Mouse (Mus musculus): ENCODE measurements around the gene Dedd. TPM values are rescaled to one million over a fixed set of nuclear protein-coding genes. Genes with fewer than 3 reads are reported as not detected.
A peak's percentile ranks its signal among the peaks of the same experiment; 100 is the strongest.
"Not testable (repeated sequence)": the region's sequence is repeated elsewhere in the genome, so short reads cannot be mapped to it uniquely, and the experiment has no call there.

Gene Dedd
- total RNA-seq, 2 experiments from 2014 or later, result 36.1 to 37.4 TPM

DNA sequence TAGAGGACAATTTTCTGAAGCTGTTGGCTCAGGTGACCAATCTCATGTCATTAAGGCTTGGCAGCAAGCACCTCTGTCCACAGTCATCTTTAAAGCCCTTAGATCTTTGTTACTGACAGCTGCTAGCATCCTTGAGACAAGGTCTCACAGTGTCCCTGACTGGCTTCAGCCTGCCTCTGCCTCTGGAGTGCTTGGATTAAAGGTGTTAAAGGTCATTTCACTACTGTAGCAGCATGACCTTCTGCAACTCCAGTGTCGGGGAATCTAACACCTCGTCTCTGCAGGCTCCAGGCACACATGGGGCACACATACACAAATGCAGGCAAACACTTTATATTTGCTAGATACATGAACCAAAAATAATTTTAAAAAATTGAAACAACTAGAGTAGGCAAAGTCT lies 3.4 kb upstream of the Dedd start:
- Histone ChIP-seq H3K4me3 (no peak overlapping the region), H3K27ac (no peak overlapping the region)
- TF ChIP-seq CTCF (conservative IDR thresholded peaks at IDR 0.05), result no peak
- no peak for DNase-seq (ENCODE audit: low spot score in 2 of 2)

DNA sequence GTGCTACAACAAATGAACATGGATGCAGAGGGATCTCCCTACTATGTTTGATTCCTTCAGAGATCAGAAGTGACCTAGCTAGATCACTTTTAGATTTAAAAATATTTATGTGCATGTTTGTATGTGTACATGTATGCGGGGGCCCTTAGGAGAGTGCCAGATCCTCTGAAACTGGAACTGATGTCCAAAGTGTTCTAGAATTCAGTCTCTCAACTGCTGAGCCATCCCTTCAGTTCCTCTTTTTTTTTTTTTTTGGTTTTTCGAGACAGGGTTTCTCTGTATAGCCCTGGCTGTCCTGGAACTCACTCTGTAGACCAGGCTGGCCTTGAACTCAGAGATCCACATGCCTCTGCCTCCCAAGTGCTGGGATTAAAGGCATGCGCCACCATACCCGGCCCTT lies 2.4 kb upstream of the Dedd start:
- DNase-seq (ENCODE audit: low spot score in 2 of 2); H3K27ac ChIP-seq; H3K4me3 ChIP-seq: not testable (repeated sequence)

DNA sequence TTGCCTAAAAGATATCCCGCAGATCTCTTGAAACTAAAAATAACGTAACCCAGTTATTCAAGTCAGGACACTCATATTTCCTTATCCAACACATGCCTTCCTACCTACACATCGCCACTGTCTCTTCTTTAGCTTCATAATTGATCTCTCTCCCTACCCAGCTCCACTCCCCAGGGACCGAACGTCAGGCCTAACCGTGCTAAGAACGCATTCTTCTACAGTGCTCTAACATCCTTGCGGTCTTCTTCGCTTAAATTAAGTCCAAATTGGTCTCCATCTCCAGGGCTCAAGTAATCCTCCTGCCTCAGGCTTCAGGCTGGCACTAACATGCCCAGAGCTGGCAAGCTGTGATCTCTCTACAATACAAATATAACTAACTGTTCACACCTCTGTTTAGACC lies 701 bp upstream of the Dedd start:
- peak overlapping the region; percentile 95 for H3K4me3 ChIP-seq
- no peak for DNase-seq (ENCODE audit: low spot score in 2 of 2)
- TF ChIP-seq CTCF (conservative IDR thresholded peaks at IDR 0.05), result no peak
- H3K27ac ChIP-seq, result peak overlapping the region; percentile 94

DNA sequence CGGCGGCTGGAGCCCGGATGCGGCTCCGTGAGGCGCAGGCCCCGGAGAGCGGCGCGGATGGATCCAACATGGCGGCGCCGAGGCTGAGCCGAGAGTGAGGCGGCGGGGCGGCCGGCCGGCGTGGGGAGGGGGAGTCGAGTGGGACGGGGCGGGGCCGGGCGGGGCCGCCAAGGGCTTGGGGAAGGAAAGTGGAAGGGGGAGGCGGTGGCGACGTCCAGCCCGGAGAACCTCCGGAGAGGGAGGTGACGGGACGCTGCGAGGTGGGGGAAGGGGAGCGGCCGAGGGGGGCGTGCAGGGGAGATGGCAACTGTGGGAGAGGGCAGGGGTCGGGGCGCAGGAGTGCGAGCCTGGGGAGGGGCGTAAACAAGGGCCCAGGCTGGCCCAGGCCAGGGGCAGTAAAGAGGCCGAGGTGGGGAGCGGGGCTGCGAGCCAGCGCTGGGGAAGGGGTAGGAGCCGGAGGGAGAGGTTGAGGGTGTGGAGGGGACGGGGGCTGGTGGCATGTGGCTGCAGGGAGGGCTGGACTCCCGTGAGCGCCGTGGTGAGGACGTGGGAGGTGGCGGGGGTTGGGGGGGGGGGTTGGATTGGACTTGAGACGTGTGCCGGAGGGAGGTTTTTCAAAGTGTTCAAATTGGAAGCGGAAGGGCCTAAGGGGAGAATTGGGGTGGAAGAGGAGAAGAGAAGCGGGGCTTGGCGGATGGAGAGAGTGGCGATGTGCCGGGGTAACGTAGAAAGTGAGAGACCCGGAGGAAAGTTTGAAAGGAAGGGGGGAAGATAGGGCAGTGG lies 679 bp downstream of the Dedd start:
- H3K4me3 ChIP-seq, result peak overlapping the region; percentile 95

DNA sequence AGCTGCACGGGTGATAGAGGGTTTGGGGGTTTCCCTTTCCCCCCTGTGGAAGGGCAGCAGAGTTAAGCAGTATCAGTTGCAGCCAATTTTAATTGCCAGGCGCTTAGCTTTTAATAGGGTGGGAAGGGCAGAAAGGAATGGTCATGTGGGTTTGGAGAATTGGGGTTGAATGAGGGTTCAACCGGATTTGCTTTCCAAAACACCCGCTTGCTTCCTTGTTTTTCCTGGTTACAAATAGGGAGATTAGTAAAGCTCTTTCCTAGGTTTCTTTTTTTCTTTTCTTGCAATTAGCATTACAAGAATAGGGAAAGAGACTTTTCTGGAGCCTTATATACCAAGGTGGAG lies 1.2 kb downstream of the Dedd start:
- H3K27ac ChIP-seq, result peak overlapping the region; percentile 94
- no peak for DNase-seq (ENCODE audit: low spot score in 2 of 2)
- TF ChIP-seq CTCF (conservative IDR thresholded peaks at IDR 0.05), result no peak
- H3K4me3 ChIP-seq, result peak overlapping the region; percentile 95

More for the DNA sequence above, 679 bp downstream of the Dedd start:
- no peak for DNase-seq (ENCODE audit: low spot score in 2 of 2)
- TF ChIP-seq CTCF (conservative IDR thresholded peaks at IDR 0.05), result no peak
- peak overlapping the region; percentile 94 for H3K27ac ChIP-seq

DNA sequence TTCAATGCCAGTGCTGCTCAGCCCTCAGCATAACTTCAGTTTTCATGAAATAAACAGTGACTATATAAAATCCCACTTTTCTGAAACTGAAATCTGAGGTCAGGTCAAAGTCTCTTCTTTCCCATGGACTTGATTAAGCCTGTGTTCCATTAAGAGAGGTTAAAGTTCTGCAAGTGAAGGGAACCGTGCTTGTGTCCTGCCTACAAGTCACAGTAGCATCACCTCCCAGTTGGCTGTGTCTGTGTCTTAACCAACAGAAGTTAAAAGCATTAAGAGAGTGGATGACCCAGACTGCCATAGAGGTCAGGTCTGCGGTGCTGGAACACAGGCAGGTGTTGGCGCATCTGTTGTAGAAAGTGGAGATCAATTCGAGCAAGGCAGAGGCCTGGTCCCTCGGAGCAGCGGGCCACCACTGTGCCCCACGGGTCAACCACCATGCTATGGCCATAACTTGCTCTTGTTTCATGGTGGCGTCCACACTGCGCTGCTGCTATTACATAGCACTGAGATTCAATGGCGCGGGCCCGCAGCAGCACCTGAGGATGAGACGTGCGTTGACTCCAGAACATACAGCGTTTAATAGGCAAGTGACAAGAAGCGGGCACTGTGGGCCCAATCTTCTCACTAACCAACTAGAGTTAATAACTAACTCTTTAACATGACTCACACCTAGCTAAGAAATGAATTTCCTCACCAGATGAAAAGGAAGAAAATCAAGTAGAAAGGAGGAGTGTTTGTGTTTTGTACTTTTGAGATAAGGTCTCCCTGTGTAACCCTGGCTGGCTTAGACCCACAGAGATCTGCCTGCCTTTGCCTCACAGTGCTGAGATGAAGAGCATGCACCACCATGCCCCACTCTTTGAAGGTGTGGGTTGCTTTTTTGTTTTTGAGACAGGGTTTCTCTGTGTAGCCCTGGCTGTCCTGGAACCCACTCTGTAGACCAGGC lies 13.6 kb downstream of the Dedd start:
- Histone ChIP-seq H3K27ac (no peak overlapping the region), H3K4me3 (no peak overlapping the region)
- TF ChIP-seq CTCF (conservative IDR thresholded peaks at IDR 0.05), result no peak
- no peak for DNase-seq (ENCODE audit: low spot score in 2 of 2)

DNA sequence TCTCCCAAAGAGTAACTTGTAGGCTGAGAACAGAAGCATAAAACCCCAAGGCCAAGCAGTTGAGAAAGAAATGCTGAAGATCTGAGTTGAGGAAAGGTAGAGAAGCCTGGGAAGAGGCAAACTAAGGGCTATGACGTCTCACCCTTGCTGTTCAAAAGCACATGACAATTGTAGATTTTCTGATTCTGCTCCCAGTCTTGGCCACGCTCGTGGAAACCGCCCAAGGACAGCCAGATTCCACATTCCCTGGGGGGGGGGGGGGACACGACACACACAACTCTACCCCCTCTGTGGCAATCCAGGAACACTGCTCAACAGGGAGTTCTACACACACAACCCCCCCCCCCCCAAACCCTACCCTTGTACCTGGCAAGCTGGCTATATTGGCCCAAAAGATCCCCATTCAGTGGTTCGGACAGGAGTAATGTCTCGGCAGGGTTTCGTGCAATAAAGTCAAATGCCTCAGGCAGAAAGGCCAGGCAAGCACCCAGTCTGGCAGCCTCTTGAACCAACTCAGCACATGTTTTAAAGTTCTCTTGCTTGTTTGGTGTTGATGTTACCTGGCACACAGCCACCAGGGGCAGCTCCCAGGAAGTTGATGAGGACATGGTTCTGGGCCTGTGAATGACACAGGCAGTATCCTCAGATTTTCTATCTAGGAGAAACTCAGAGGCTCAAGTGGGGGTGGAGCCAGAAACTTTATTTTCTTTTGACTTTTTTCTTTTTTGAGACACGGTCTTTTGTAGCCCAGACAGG lies 15.2 kb downstream of the Dedd start:
- no peak for TF ChIP-seq CTCF (conservative IDR thresholded peaks at IDR 0.05)
- H3K27ac ChIP-seq, result no peak overlapping the region
- no peak for DNase-seq (ENCODE audit: low spot score in 2 of 2)
- peak overlapping the region; percentile 96 for H3K4me3 ChIP-seq

DNA sequence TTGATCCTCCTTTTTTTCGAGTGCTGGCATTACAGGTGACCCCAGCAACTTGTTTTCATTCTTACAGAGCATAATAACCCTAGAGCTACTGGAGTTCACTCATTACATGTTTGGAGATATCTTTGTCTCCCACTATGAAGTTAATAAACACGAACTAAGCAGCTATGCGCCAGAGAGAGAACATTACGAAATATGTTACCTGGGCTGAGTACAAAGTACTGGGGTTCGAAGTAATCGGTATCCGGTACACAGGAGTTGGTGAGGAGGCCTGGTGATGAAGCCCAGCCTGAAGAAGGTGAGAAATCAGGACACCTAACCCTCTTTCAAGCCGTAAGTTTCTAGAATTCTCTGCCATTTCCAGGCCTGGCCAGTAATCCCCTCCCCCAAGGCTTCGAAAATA lies 15.8 kb downstream of the Dedd start:
- no peak for DNase-seq (ENCODE audit: low spot score in 2 of 2)
- Histone ChIP-seq H3K27ac (peak overlapping the region; percentile 86), H3K4me3 (peak overlapping the region; percentile 96)
- TF ChIP-seq CTCF (conservative IDR thresholded peaks at IDR 0.05), result no peak

DNA sequence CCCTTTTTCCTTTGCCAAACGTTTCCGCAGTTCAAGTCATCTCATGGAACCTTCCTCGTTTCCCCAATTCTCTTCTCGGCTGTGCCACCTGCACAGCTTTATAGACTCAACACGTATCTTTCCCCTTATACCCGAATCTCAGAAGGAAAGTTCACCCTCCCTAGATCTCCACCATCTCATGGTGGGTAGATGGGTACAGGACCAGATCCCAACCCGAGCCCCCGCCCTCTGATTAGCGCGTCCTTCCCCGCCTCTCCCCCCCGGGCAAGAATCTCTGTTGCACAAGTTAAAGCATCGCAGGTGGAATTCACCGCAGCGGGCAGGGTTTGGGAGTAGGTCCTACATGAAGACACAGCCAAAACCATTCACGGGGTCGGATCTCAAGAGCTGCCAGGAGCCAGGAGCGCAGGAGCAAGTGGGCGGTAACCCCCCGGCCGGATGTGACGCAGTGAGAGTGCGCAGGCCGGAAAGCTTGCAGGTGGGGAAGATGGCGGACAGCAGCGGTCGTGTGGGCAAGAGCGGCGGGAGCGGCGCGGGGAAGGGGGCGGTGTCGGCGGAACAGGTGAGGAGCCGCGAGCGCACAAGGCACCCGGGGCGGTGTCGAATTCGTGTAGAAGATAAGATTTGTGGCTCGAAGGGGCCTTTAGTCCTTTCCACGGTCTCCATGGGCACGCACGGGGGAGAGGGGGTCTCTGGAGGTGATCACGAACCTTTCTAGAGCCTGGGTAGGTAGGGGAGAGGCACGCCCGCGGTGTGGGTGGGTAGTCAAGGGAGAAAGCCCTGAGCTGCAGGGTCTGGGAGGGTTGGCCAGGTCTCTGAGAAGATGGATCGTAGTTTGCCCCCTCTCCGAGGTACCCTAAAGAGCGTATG lies 16.5 kb downstream of the Dedd start, which contains the start of the genes Nit1 and Pfdn2:
Gene Nit1 (minus strand): TSS at position 422 of the 870 bp plus-strand sequence.
Gene Pfdn2 (plus strand): TSS at position 446 of the 870 bp plus-strand sequence.
- peak; percentile 91 to 94 for DNase-seq (ENCODE audit: low spot score in 2 of 2)
- Histone ChIP-seq H3K27ac (peak within 1 kb of the TSS; percentile 86), H3K4me3 (peak within 1 kb of the TSS; percentile 96)
- TF ChIP-seq CTCF (conservative IDR thresholded peaks at IDR 0.05), result no peak

DNA sequence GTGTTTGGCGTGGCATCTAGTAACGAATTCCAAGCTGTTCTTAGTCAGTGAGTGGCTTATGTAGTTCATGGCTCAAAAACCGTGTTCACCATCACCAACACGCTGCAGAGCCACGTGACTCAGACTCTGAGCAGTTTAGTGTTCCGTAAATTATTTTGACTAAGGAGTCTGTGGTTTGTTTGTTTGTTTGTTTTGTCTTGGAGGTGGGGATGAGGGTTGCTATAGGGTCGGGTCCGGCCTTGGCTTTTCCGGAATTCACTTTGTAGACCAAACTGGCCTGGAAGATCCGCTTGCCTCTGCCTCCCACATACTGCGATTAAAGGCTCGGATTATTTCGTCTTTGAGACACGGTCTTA lies 17.1 kb downstream of the Dedd start:
- Histone ChIP-seq H3K27ac (peak overlapping the region; percentile 86), H3K4me3 (peak overlapping the region; percentile 96)
- TF ChIP-seq CTCF (conservative IDR thresholded peaks at IDR 0.05), result no peak
- DNase-seq (ENCODE audit: low spot score in 2 of 2), result no peak

DNA sequence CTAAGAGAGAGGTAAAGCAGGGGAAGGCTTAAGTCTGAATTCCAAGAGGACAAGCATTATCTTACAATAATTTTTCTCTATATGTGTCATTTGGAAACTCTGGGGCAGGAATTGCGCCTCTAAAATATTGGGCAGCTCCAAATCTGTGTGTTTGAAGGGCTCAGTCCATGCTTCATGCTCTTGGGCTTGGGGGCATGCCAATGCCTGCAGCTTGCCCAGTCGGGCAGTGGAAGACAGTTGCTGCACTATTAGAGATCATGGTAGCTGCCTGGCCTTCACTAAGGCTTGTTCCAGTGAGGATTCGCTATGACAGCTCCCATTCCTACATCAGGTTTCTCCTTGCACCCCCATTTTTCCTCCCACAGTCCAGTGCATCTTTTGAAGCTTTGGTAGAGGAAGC lies 19.7 kb downstream of the Dedd start:
- DNase-seq (ENCODE audit: low spot score in 2 of 2), result no peak
- H3K27ac ChIP-seq, result no peak overlapping the region
- no peak for TF ChIP-seq CTCF (conservative IDR thresholded peaks at IDR 0.05)
- H3K4me3 ChIP-seq, result no peak overlapping the region

DNA sequence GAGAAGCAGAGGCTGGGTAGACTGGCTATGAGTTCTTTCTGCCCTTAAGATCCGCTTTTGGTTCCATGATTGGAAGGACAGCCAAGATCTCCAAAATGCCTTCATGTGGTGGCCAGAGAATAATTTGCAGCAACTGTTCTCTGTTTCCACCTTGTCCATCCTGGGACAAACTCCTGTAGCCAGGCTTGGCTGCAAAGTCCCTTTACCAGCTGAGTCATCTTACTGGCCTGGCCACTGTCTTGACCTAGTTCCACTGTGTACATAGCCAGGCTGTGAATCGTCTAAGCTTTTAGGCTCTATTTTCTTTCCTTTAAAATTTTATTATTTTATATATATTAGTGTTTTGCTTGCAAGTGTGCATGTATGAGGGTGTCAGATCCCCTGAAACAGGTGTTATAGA lies 20.3 kb downstream of the Dedd start:
- Histone ChIP-seq H3K27ac (no peak overlapping the region), H3K4me3 (no peak overlapping the region)
- no peak for TF ChIP-seq CTCF (conservative IDR thresholded peaks at IDR 0.05)
- no peak for DNase-seq (ENCODE audit: low spot score in 2 of 2)
